Mouse (Mus musculus): ENCODE measurements around the gene Ctbs.

Ctbs gene

GRCm38 (mm10) chr3:146499431-146500002 is 49.9 kb downstream of the Ctbs start, which contains the start of the genes Spata1 and Gng5:
Spata1 (minus strand) TSS chr3:146499753.
Gng5 (plus strand) TSS chr3:146499807.
- peak; percentile 69 for DNase-seq

- peak; percentile 28 for DNase-seq
These were observed 50.6 kb downstream of the Ctbs start for GRCm38 (mm10) chr3:146500003-146500809.

- no peak for DNase-seq
These were observed 51.2 kb downstream of the Ctbs start for GRCm38 (mm10) chr3:146500810-146501201.

- DNase-seq, result no peak
These were observed 52.1 kb downstream of the Ctbs start for GRCm38 (mm10) chr3:146501601-146502123.

- no peak for DNase-seq
These were observed 57.1 kb downstream of the Ctbs start for GRCm38 (mm10) chr3:146506711-146507110.

Data from right cerebral cortex, postnatal 25 days (tissue).